Mouse (Mus musculus): Measurements from ENCODE around the gene 1700020N01Rik. TPM values are rescaled to one million over a fixed set of nuclear protein-coding genes. Genes with fewer than 3 reads are reported as not detected.

1700020N01Rik gene
- not detected for total RNA-seq (2021)

DNA sequence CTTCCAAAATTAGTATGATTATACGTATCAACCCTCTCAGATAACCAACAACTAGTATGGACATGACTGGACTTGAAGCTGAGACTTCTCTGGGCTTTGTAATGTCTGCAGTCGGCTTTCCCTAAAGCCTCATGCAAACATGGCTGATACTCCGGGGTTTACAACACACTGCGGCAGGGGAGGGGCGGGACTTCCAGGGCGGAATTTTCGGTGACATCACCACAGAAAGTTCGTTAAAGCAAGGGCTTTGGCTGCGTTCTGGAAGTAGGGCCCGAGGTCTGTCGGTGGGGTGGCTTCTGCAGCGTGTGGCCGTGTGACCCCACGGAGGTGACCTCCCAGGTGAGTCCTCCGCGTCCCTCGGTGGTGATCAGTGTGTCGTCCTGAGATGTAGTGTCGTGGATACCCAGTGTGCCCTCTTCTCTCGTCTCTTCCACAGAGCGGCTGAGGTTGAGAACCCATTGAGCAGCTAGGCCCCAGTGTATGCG is at the start of gene 1700020N01Rik:
Gene 1700020N01Rik, plus strand, starts transcription at position 250 of the 485 bp plus-strand sequence.
- intact Hi-C loops (cut with DNase I), result no loop called here
- no peak for DNase-seq

DNA sequence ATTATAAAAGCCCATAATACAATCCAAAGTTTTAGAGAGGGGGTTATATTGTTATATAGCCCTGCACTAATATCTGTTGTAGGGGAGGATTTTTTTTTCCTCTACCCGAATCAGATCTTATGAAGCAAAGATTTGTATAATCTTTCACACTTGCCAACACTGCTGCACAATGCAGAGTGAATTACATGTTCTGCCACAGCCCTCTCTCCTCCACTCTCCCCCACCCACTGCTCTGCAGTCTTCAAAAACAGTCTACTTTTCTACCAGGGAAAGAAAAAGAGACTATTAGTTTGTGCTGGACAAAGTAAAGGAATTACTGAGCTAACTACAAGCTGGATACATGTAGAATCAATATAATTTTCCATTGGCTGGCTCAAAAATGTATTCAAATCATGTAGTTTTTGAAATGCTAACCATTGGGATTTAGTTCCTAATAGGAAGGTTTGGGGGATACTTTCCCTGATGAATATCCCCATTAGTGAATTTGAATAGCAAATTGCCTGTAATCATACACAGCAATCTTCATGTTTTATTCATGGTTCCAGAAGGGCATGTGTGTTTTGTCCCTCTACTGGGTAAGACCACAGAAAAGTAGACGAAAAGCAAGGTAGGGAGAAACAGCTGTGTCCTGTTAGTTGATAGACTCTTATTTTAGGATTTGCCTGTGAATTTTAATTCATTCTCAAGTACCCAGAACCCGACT is 49.2 kb upstream of the 1700020N01Rik start:
- intact Hi-C loops (cut with DNase I), result no loop called here

GRCm38 (mm10) chr10:21544721-21545120 is 48.2 kb upstream of the 1700020N01Rik start:
- no peak for DNase-seq
- intact Hi-C loops (cut with DNase I), result no loop called here

More for the DNA sequence above, 49.2 kb upstream of the 1700020N01Rik start:
- DNase-seq, result no peak

DNA sequence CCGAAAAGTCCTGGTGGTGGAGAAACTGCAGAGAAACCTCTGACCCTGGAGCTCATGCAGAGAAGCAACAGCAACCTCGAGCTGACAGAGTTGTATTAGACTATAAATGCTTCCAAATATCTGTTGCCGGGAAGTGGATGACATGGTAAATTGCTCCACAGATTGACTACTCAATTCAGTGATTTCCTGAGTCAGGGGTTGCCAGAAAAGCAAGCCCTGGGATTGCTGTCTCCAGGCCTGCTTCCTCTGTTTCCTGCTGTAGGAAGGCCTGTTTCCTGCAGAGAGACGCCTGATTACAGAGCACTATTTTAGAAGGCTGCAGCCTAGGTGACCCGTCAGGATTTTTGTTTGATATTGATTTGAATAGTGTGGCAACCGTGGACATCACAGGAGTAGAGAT is 47.5 kb upstream of the 1700020N01Rik start:
- no peak for DNase-seq

GRCm38 (mm10) chr10:21548871-21549505 is 44.0 kb upstream of the 1700020N01Rik start:
- DNase-seq, result no peak
- intact Hi-C loops (cut with DNase I), result no loop called here

More for the DNA sequence above, 47.5 kb upstream of the 1700020N01Rik start:
- intact Hi-C loops (cut with DNase I), result no loop called here

DNA sequence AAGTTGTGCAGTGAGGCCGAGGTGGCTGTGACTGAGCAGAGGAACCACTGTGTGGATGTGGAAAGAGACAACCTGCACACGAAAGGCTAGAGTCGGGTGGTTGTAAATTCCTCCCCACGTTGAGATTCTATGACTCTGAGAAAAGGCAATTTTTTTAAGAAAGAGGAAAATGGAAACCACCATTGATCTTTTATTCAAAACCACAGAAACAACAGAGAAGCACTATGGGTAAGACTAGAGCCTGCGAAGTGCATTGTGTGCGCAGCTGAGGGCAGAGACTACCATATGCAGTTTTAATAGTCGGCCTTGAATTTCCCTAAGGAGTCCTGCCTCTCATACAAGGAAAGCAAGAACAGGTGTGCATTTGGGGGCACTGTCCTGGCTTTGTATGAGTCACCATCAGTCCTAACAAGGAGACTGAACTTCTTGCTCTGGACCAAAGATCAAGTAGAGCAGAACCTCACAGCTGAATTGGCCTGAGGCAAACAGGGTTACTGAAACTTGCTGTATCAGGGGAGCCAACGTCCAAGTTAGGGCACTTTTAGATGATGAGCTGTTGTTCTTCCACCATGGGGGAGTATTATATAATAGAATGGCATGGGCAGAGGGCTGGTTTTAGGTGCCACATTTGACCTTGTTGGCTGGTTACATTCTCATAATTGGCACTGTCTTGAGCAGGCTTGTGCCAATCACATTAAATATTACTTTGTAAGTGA is 39.8 kb upstream of the 1700020N01Rik start:
- intact Hi-C loops (cut with DNase I), result no loop called here
- no peak for DNase-seq

DNA sequence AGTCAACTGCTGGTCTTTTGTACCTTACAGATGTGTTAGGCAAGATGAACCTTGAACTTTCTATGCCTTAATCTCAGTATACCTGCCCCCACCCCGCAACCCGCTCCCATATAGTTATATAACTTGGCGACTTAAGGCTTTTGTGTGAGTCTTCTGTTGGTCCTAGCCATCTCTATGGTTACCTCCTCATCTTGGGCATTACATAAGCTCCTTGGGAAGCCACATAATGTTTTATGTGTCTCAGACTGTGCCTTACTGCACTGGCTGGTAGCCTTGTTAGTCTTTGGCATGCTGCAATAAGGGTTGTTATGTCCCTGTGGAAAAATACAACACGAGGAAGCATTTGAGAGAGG is 39.3 kb upstream of the 1700020N01Rik start:
- intact Hi-C loops (cut with DNase I), result no loop called here
- no peak for DNase-seq

DNA sequence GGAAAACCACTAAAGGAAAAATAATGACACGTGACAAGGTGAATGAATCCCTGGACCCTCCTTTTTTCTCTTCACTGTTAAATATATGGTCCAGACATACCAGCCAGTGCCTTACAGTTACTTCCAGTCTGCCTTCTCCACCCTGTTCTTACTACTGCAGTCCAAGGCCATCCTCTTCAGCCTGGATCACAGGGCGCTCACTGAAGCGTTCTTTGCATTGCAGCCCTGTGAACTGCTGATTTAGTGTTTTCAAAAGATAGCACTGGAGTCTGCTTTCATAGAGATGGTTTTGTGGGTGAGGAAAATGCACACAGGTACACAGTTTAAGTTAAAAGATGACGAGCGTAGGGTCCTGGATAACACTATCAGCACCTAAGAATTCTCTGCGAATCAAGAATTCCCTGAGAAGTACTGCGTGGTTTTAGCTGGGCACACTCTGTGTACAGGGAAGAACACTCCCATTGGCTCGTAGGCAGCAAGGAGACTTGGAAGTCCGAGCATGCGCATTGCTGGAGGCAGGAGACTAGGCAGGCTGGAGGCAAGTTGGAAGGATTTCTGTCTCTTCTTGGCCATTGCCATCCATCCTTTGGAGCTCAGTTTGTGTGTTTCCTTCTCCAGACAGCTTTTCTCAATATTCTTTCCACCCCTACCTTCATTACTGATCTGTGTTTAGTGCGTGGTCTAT is 37.9 kb upstream of the 1700020N01Rik start:
- intact Hi-C loops (cut with DNase I), result no loop called here

DNA sequence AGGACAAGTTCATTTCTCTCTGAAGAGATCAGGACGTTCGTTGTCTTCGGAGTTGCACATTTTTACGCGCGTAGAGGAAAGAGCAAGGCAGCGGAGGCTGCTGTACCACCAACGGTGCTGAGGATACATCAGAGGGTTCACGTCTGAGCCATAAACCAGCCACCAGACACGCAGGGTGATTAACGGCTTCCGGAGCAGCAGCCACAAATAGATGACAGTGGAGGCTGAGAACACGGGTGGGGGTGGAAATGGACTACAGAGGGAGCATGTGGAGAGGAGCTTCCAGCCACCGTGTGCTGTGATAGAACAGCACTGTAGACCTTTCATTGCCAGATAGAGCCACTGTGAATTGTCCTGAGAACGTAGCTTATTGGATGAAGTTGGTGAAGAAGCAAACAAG is 33.2 kb upstream of the 1700020N01Rik start:
- intact Hi-C loops (cut with DNase I), result no loop called here
- no peak for DNase-seq

More for the DNA sequence above, 37.9 kb upstream of the 1700020N01Rik start:
- DNase-seq, result no peak

DNA sequence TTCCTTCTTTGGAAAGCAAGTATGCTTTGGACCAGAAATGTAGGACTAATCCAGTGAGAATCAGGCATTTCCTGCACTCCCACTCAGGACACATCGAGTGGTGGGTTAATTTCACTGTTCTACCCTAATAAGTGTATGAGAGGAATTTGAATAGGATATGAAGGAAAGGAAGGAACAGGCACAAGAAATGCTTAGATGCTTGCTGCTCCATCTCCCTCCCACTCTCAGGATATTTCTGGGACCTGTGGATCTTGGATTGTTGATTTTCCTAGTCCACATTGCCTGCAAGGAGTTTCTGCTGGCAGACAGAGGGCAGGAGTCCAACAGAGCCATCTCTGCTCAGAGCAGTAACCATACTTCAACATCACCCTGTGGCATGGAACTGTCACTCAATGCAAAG is 31.8 kb upstream of the 1700020N01Rik start:
- DNase-seq, result no peak
- intact Hi-C loops (cut with DNase I), result no loop called here

- intact Hi-C loops (cut with DNase I), result no loop called here
- DNase-seq, result no peak
Measured at GRCm38 (mm10) chr10:21563446-21563845, 29.5 kb upstream of the 1700020N01Rik start.

- intact Hi-C loops (cut with DNase I), result no loop called here
- DNase-seq, result no peak
Measured at GRCm38 (mm10) chr10:21564189-21564588, 28.8 kb upstream of the 1700020N01Rik start.

DNA sequence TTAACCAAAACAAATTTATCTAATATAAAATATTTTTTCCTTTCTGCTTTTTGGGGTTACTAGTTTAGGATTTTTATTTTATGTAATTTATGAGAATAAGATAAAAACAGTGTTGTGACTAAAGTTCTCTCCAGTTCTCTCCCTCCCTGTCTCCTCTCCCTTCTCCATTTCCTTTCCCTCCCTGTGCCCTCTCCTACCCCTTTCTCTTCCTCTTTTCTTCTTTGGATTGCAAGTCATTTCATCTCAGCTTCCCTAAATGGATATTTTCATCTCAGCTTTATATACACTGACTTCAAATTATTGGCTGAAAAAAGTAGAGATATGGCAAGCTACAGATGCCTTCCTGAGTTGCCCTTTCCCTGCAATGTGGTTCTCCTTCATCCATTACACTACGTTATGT is 26.9 kb upstream of the 1700020N01Rik start:
- no peak for DNase-seq
- intact Hi-C loops (cut with DNase I), result no loop called here

- DNase-seq, result no peak
- intact Hi-C loops (cut with DNase I), result no loop called here
Measured at GRCm38 (mm10) chr10:21571615-21572014, 21.3 kb upstream of the 1700020N01Rik start.

DNA sequence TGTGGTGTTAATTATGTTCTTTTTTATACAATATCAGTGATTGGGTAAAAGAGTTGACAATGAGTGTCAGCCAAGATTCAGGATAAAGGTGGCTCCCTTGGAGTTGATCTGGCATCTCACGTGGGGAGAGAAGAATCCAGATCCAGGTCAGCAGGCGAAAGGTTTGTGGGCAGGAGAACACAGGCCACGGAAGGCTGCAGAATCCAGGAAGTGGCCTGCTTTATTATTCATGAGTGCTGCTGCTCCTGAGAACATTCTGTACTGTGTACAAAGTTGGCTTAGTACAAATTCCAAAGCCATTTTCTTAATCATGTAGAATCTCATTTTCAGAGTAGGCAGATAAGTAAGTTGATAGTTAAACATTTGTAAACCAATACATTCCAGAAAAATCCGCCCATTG is 19.2 kb upstream of the 1700020N01Rik start:
- no peak for DNase-seq
- intact Hi-C loops (cut with DNase I), result no loop called here

- no peak for DNase-seq
- intact Hi-C loops (cut with DNase I), result no loop called here
Measured at GRCm38 (mm10) chr10:21575806-21576378, 17.1 kb upstream of the 1700020N01Rik start.

GRCm38 (mm10) chr10:21577798-21578197 is 15.1 kb upstream of the 1700020N01Rik start:
- DNase-seq, result no peak
- intact Hi-C loops (cut with DNase I), result no loop called here

DNA sequence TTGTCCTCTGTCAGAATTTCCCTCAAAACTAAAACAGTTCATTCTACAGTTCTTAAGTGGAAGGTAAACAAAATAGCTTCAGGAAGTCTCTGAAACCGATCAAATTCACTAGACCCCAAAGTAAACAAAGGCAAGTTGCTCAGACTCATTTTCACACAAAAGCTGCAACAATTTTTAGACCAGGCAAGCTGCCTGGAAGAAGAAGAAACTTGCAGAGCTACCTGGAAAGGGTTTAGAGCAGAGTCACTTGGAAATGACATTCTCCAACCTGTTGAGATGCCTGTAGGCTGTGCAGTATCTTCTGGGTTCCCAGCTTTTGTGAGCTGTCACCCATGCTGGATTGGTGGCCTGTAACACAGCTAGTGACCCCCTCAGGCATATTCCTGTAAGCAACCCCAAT is 11.4 kb upstream of the 1700020N01Rik start:
- intact Hi-C loops (cut with DNase I), result no loop called here
- DNase-seq, result no peak

GRCm38 (mm10) chr10:21587041-21587440 is 5.9 kb upstream of the 1700020N01Rik start:
- intact Hi-C loops (cut with DNase I), result no loop called here
- DNase-seq, result no peak

- no peak for DNase-seq
- intact Hi-C loops (cut with DNase I), result no loop called here
Measured at GRCm38 (mm10) chr10:21588007-21588852, 4.7 kb upstream of the 1700020N01Rik start.

Measured in left cerebral cortex, postnatal 4 days (tissue).